Mouse (Mus musculus): ENCODE results near the gene Anks1. TPM values are rescaled to one million over a fixed set of nuclear protein-coding genes. Genes with fewer than 3 reads are reported as not detected.
A peak's percentile ranks its signal among the peaks of the same experiment; 100 is the strongest.
"Not testable (repeated sequence)": the region's sequence is repeated elsewhere in the genome, so short reads cannot be mapped to it uniquely, and the experiment has no call there.

Gene Anks1
- polyA plus RNA-seq, 1 experiment = 16.1 TPM

- not testable (repeated sequence) for H3K27ac ChIP-seq (ENCODE audit: control insufficient read depth, insufficient read depth, low read depth, low read length); H3K4me3 ChIP-seq (ENCODE audit: control insufficient read depth, low read depth, low read length); H3K4me1 ChIP-seq (ENCODE audit: control insufficient read depth, insufficient read depth, low read length); H3K27me3 ChIP-seq (ENCODE audit: control insufficient read depth, insufficient read depth, low read length); H3K36me3 ChIP-seq (ENCODE audit: control insufficient read depth, insufficient read depth, low read length)
- peak; percentile 25; the same call in 1 of the 2 replicates for TF ChIP-seq POLR2A (IDR thresholded peaks at IDR 0.05; ENCODE audit: control insufficient read depth, low read depth, low read length)
Observed at GRCm38 (mm10) chr17:27999683-28000273, 90.7 kb downstream of the Anks1 start.

DNA sequence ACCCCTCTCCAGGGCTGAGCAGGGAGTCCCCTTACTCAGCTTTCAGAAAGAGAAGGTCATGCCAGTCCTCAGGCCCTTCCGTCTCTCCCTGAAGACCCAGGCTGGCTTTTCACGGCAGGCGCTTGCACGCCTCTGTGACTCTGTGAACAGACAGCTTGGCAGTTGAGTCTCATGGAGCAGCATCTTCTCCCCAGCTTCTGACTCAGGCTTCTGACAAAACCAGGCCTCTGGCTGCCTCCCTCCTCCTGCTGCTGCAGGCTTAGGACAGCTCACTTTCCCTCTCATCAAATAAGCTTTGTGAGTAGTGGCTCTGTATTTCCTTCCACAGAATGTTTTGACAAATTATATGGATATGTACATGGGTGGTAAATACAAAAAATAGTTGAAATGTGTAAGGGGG is 91.3 kb downstream of the Anks1 start:
- Histone ChIP-seq H3K27ac (ENCODE audit: control insufficient read depth, insufficient read depth, low read depth, low read length) (no peak overlapping the region), H3K4me3 (ENCODE audit: control insufficient read depth, low read depth, low read length) (no peak overlapping the region), H3K4me1 (ENCODE audit: control insufficient read depth, insufficient read depth, low read length) (no peaks in the 10 kb centered on the region; the same call in 1 of the 2 replicates), H3K27me3 (ENCODE audit: control insufficient read depth, insufficient read depth, low read length) (no peaks in the 10 kb centered on the region), H3K36me3 (ENCODE audit: control insufficient read depth, insufficient read depth, low read length) (no peaks in the 10 kb centered on the region)
- TF ChIP-seq POLR2A (IDR thresholded peaks at IDR 0.05; ENCODE audit: control insufficient read depth, low read depth, low read length) = no peak
- no peak for TF ChIP-seq CTCF (IDR thresholded peaks at IDR 0.05; ENCODE audit: control insufficient read depth, insufficient read depth, insufficient replicate concordance, low read depth, low read length)

- no peaks in the 10 kb centered on the region for H3K36me3 ChIP-seq (ENCODE audit: control insufficient read depth, insufficient read depth, low read length)
- H3K4me1 ChIP-seq (ENCODE audit: control insufficient read depth, insufficient read depth, low read length) = no peaks in the 10 kb centered on the region; the same call in 1 of the 2 replicates
- no peak for TF ChIP-seq POLR2A (IDR thresholded peaks at IDR 0.05; ENCODE audit: control insufficient read depth, low read depth, low read length)
- TF ChIP-seq CTCF (IDR thresholded peaks at IDR 0.05; ENCODE audit: control insufficient read depth, insufficient read depth, insufficient replicate concordance, low read depth, low read length) = no peak
- H3K4me3 ChIP-seq (ENCODE audit: control insufficient read depth, low read depth, low read length) = no peak overlapping the region
- no peaks in the 10 kb centered on the region for H3K27me3 ChIP-seq (ENCODE audit: control insufficient read depth, insufficient read depth, low read length)
- H3K27ac ChIP-seq (ENCODE audit: control insufficient read depth, insufficient read depth, low read depth, low read length) = no peak overlapping the region
Observed at GRCm38 (mm10) chr17:28000851-28001250, 91.7 kb downstream of the Anks1 start.

DNA sequence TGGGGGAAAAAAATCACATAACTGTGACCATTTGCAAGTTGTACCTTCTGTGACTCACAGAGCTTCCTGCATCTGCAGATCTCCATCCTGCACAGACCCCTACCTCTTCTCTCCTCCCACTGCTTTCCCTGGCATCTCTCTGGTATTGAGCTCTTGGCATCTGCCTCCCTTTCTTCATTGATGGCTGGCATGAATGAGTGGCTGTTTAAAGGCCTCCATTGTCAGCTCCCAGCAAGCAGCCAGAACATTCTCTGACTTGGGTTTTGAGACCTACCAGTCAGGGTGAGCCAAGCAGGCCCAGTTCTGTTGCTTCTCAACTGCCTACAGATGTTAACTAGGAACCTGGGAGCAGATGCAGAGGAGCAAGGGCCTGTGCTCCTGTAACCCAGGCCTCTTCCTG is 96.3 kb downstream of the Anks1 start:
- TF ChIP-seq CTCF (IDR thresholded peaks at IDR 0.05; ENCODE audit: control insufficient read depth, insufficient read depth, insufficient replicate concordance, low read depth, low read length) = no peak
- TF ChIP-seq POLR2A (IDR thresholded peaks at IDR 0.05; ENCODE audit: control insufficient read depth, low read depth, low read length) = no peak
- H3K4me3 ChIP-seq (ENCODE audit: control insufficient read depth, low read depth, low read length) = no peak overlapping the region
- no peaks in the 10 kb centered on the region for H3K27me3 ChIP-seq (ENCODE audit: control insufficient read depth, insufficient read depth, low read length)
- H3K4me1 ChIP-seq (ENCODE audit: control insufficient read depth, insufficient read depth, low read length) = peaks cover 3% of the 10 kb centered on the region; the same call in 1 of the 2 replicates
- no peaks in the 10 kb centered on the region for H3K36me3 ChIP-seq (ENCODE audit: control insufficient read depth, insufficient read depth, low read length)
- H3K27ac ChIP-seq (ENCODE audit: control insufficient read depth, insufficient read depth, low read depth, low read length) = no peak overlapping the region

DNA sequence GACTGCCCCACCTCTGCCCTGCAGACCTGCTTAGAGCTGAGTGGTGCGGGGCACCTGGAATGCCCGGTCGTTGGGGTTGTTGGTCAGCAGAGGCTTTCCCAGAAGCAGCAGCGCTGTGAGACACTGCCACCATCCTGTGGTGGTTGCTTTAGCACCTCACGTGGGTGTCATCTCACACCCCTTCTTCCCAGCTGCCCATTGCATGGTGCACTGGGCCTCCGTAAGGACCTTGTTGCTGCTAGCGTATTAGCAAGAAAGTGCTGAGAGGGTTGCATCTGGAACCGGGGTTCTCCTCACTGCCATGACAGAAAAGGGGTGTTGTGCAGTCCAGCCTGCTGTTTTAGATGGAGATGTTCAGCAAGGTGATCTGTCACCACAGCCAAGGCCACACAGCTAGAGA is 97.1 kb downstream of the Anks1 start:
- Histone ChIP-seq H3K4me1 (ENCODE audit: control insufficient read depth, insufficient read depth, low read length) (peaks cover 3% of the 10 kb centered on the region; the same call in 1 of the 2 replicates), H3K36me3 (ENCODE audit: control insufficient read depth, insufficient read depth, low read length) (no peaks in the 10 kb centered on the region), H3K27ac (ENCODE audit: control insufficient read depth, insufficient read depth, low read depth, low read length) (no peak overlapping the region), H3K27me3 (ENCODE audit: control insufficient read depth, insufficient read depth, low read length) (no peaks in the 10 kb centered on the region), H3K4me3 (ENCODE audit: control insufficient read depth, low read depth, low read length) (no peak overlapping the region)
- TF ChIP-seq POLR2A (IDR thresholded peaks at IDR 0.05; ENCODE audit: control insufficient read depth, low read depth, low read length) = no peak
- TF ChIP-seq CTCF (IDR thresholded peaks at IDR 0.05; ENCODE audit: control insufficient read depth, insufficient read depth, insufficient replicate concordance, low read depth, low read length) = no peak

- Histone ChIP-seq H3K36me3 (ENCODE audit: control insufficient read depth, insufficient read depth, low read length) (no peaks in the 10 kb centered on the region), H3K4me3 (ENCODE audit: control insufficient read depth, low read depth, low read length) (no peak overlapping the region), H3K27ac (ENCODE audit: control insufficient read depth, insufficient read depth, low read depth, low read length) (no peak overlapping the region), H3K27me3 (ENCODE audit: control insufficient read depth, insufficient read depth, low read length) (no peaks in the 10 kb centered on the region), H3K4me1 (ENCODE audit: control insufficient read depth, insufficient read depth, low read length) (peaks cover 3% of the 10 kb centered on the region; the same call in 1 of the 2 replicates)
- no peak for TF ChIP-seq POLR2A (IDR thresholded peaks at IDR 0.05; ENCODE audit: control insufficient read depth, low read depth, low read length)
- TF ChIP-seq CTCF (IDR thresholded peaks at IDR 0.05; ENCODE audit: control insufficient read depth, insufficient read depth, insufficient replicate concordance, low read depth, low read length) = no peak
Observed at GRCm38 (mm10) chr17:28006611-28007010, 97.5 kb downstream of the Anks1 start.

- H3K4me1 ChIP-seq (ENCODE audit: control insufficient read depth, insufficient read depth, low read length) = peaks cover 3% of the 10 kb centered on the region; the same call in 1 of the 2 replicates
Observed at GRCm38 (mm10) chr17:28007179-28007811, 98.2 kb downstream of the Anks1 start.

More at GRCm38 (mm10) chr17:28007179-28007811, 98.2 kb downstream of the Anks1 start:
- H3K27ac ChIP-seq (ENCODE audit: control insufficient read depth, insufficient read depth, low read depth, low read length) = no peak overlapping the region
- TF ChIP-seq CTCF (IDR thresholded peaks at IDR 0.05; ENCODE audit: control insufficient read depth, insufficient read depth, insufficient replicate concordance, low read depth, low read length) = no peak
- no peak for TF ChIP-seq POLR2A (IDR thresholded peaks at IDR 0.05; ENCODE audit: control insufficient read depth, low read depth, low read length)
- H3K4me3 ChIP-seq (ENCODE audit: control insufficient read depth, low read depth, low read length) = no peak overlapping the region
- H3K36me3 ChIP-seq (ENCODE audit: control insufficient read depth, insufficient read depth, low read length) = no peaks in the 10 kb centered on the region
- H3K27me3 ChIP-seq (ENCODE audit: control insufficient read depth, insufficient read depth, low read length) = no peaks in the 10 kb centered on the region
